Comparison of ENCODE assay signal across 13 mouse cellular contexts in genomic region chr12:40458977-40459376, GRCm38 (mm10). TPM values are rescaled to one million over a fixed set of nuclear protein-coding genes. Genes with fewer than 3 reads are reported as not detected.
A peak's percentile ranks its signal among the peaks of the same experiment; 100 is the strongest.
DNase-seq lines count a peak whose midpoint lies in the region; ATAC-seq and TF ChIP-seq lines count a peak whose summit lies in the region.
"Had no signal": no experiment of that assay in that cellular context is flagged by ENCODE, and none has a peak within 500 bp of the region (broad histone marks: within the 10 kb centered on the region; RNA-seq: fewer than 3 reads in every experiment).

No protein-coding gene starts in this region.

- ATAC-seq in CD4-positive, CD25-positive, alpha-beta regulatory T cell, adult 4 months, result no peak
- ATAC-seq: hindbrain, postnatal 0 days; Patski had no signal

- peak; percentile 26 for DNase-seq in cerebellum, adult 9-10 months
- DNase-seq in cerebellum, adult 8-10 months, result no peak
- DNase-seq in kidney, adult 2 months, result peak; percentile 85
- DNase-seq in lung, postnatal 14 days, result peak; percentile 49
- DNase-seq in embryo, embryonic 10.5 days (ENCODE audit: low spot score), result no peak
- DNase-seq in frontal cortex, postnatal 36 days (ENCODE audit: low spot score in 2 of 2), result no peak

- H3K27ac ChIP-seq in brown adipose tissue, adult 24 weeks (replicated peaks; ENCODE audit: low read depth, low read length), result peak overlapping the region; percentile 66
- H3K27ac ChIP-seq in kidney, adult 2 months (ENCODE audit: insufficient read depth, low read depth, low read length), result no peak overlapping the region
- H3K27ac ChIP-seq: limb, embryonic 13.5 days had no signal

- no peak for TF ChIP-seq POLR2A in kidney, adult 2 months (IDR thresholded peaks at IDR 0.05; ENCODE audit: low read depth, low read length)

- no peak overlapping the region for H3K4me3 ChIP-seq in brown adipose tissue, adult 24 weeks (ENCODE audit: insufficient read depth, low read depth, low read length)
- no peak overlapping the region for H3K4me3 ChIP-seq in kidney, adult 2 months (ENCODE audit: insufficient read depth, low read depth, low read length)
- H3K4me3 ChIP-seq: embryonic facial prominence, embryonic 12.5 days; limb, embryonic 13.5 days; midbrain, embryonic 10.5 days had no signal

- TF ChIP-seq CTCF in kidney, adult 2 months (conservative IDR thresholded peaks at IDR 0.05; ENCODE audit: insufficient read depth, insufficient read length, low read depth, low read length), result no peak

- H3K27me3 ChIP-seq in kidney, adult 2 months (replicated peaks; ENCODE audit: control insufficient read depth, insufficient read depth, low read length), result no peaks in the 10 kb centered on the region
- H3K27me3 ChIP-seq: embryonic facial prominence, embryonic 12.5 days; limb, embryonic 13.5 days; Patski had no signal

- H3K4me1 ChIP-seq in brown adipose tissue, adult 24 weeks (ENCODE audit: control insufficient read depth, insufficient read depth, insufficient read length, low read length), result peaks cover 24% of the 10 kb centered on the region
- 0 out of 2 replicates have a peak, but pooled peaks cover 11% of the 10 kb centered on the region for H3K4me1 ChIP-seq in kidney, adult 2 months (ENCODE audit: control insufficient read depth, insufficient read depth, low read length)

- WGBS in kidney, adult 2 months, result 67% methylated on average over 3 of the region's 3 CpGs

- H3K36me3 ChIP-seq in kidney, adult 2 months (ENCODE audit: control insufficient read depth, insufficient read depth, low read length), result no peaks in the 10 kb centered on the region
- H3K36me3 ChIP-seq: embryonic facial prominence, embryonic 12.5 days; limb, embryonic 13.5 days; midbrain, embryonic 10.5 days had no signal

RNA-seq across cellular contexts. Expression of gene Dock4, which starts 13.2 kb away (rescaled TPM):
- polyA plus RNA-seq in brown adipose tissue, adult 24 weeks (2012; ENCODE audit: insufficient read depth, insufficient read length, missing spikeins), result 2.6 and 3.3 TPM in 2 replicates
- 4.1 and 4.3 TPM in 2 replicates for polyA plus RNA-seq in kidney, adult 2 months (2012; rRNA removed)
- 1 to 10 TPM in 1 of 2 experiments, under 1 TPM in 1; 0.90 to 1.7 TPM for polyA plus RNA-seq in CD4-positive, CD25-positive, alpha-beta regulatory T cell, adult 4 months (2017; shearing (Covaris generic))

RNA-seq across cellular contexts. Expression of gene Zfp277, which starts 13.3 kb away (rescaled TPM):
- 6.1 and 9.6 TPM in 2 replicates for polyA plus RNA-seq in brown adipose tissue, adult 24 weeks (2012; ENCODE audit: insufficient read depth, insufficient read length, missing spikeins)
- polyA plus RNA-seq in kidney, adult 2 months (2012; rRNA removed), result 5.9 and 7.3 TPM in 2 replicates
- polyA plus RNA-seq in CD4-positive, CD25-positive, alpha-beta regulatory T cell, adult 4 months (2017; shearing (Covaris generic)), result 10 to 100 TPM; 39.8 to 40.1 TPM

Comparison
In these comparisons a context has a peak if more than half of its experiments do, and no peak if none do; other contexts are left out.
1. DNase-seq: peak in cerebellum, adult 9-10 months (single experiment), kidney, adult 2 months (single experiment) and lung, postnatal 14 days (single experiment); none in cerebellum, adult 8-10 months (single experiment), embryo, embryonic 10.5 days (single experiment) and frontal cortex, postnatal 36 days (0 of 2).